Mouse (Mus musculus) macrophage (primary cell): ENCODE results near the gene Brinp1. TPM values are rescaled to one million over a fixed set of nuclear protein-coding genes. Genes with fewer than 3 reads are reported as not detected.

Experiments used
- H3K27ac ChIP-seq: fragments of 350-480 bp; formaldehyde crosslinking; 2 replicates; pipeline ENCODE4 v1.9.0; 2021
- H3K36me3 ChIP-seq: fragments of 350-480 bp; formaldehyde crosslinking; 2 replicates; pipeline ENCODE4 v1.9.0; 2021; ENCODE audit errors: inconsistent target
- H3K4me3 ChIP-seq: fragments of 350-480 bp; formaldehyde crosslinking; 2 replicates; pipeline ENCODE4 v1.9.0; 2021; ENCODE audit errors: inconsistent target
- H3K79me2 ChIP-seq: fragments of 350-480 bp; formaldehyde crosslinking; 2 replicates; pipeline ENCODE4 v1.9.0; 2021; ENCODE audit errors: inconsistent target
- WGBS: methylation state at CpG from one replicate; pipeline ENCODE4 v1.1.7; 2026; ENCODE audit warnings: inconsistent platforms; ENCODE audit not compliant: missing documents; 5-methylcytosine and 5-hydroxymethylcytosine counted together
- polyA plus RNA-seq: library from polyadenylated mRNA; stranded (reverse); fragments of 250-400 nt; gene quantifications from 3 replicates; pipeline ENCODE4 v1.2.4, GENCODE M21; 2018; ENCODE audit warnings: inconsistent platforms

Brinp1 gene
- polyA plus RNA-seq, 1 experiment from 2014 or later = not detected

- H3K4me3 ChIP-seq = no peak overlapping the region
- WGBS = 79% methylated on average over 5 of the region's 5 CpGs
- no peaks in the 10 kb centered on the region for H3K79me2 ChIP-seq
- H3K36me3 ChIP-seq = no peaks in the 10 kb centered on the region
- H3K27ac ChIP-seq = no peak overlapping the region
These were observed 186.8 kb downstream of the Brinp1 start for GRCm38 (mm10) chr4:68767393-68767792.

GRCm38 (mm10) chr4:68765772-68766573, 188.2 kb downstream of the Brinp1 start:
- 89% methylated on average over 12 of the region's 12 CpGs for WGBS
- H3K27ac ChIP-seq = no peak overlapping the region
- H3K4me3 ChIP-seq = no peak overlapping the region
- no peaks in the 10 kb centered on the region for H3K36me3 ChIP-seq
- H3K79me2 ChIP-seq = no peaks in the 10 kb centered on the region

GRCm38 (mm10) chr4:68764937-68765336, 189.3 kb downstream of the Brinp1 start:
- WGBS = 94% methylated on average over 2 of the region's 2 CpGs
- H3K79me2 ChIP-seq = no peaks in the 10 kb centered on the region
- no peaks in the 10 kb centered on the region for H3K36me3 ChIP-seq
- H3K4me3 ChIP-seq = no peak overlapping the region
- no peak overlapping the region for H3K27ac ChIP-seq

GRCm38 (mm10) chr4:68720983-68721382, 233.2 kb downstream of the Brinp1 start:
- Histone ChIP-seq H3K36me3 (no peaks in the 10 kb centered on the region), H3K27ac (no peak overlapping the region), H3K4me3 (no peak overlapping the region), H3K79me2 (no peaks in the 10 kb centered on the region)
- WGBS = 0% methylated on average over 1 of the region's 1 CpGs
